Mouse (Mus musculus) gastrocnemius, postnatal 10 days (tissue): Measurements from ENCODE around the gene Slc38a2. TPM values are rescaled to one million over a fixed set of nuclear protein-coding genes. Genes with fewer than 3 reads are reported as not detected.

Source experiments
- DNase-seq: peaks from one replicate; pipeline ENCODE4 v3.0.0; 2021; ENCODE audit warnings: mixed read lengths
- total RNA-seq, 2 experiments: library from RNA; stranded (reverse); gene quantifications; 2 replicates each; pipeline ENCODE4 v1.2.3; 2021

The Slc38a2 gene
- total RNA-seq, 2 experiments from 2014 or later: 80.2 to 88.9 TPM

- DNase-seq: no peak
Observed at GRCm38 (mm10) chr15:96718466-96718865, 18.9 kb upstream of the Slc38a2 start.

DNA sequence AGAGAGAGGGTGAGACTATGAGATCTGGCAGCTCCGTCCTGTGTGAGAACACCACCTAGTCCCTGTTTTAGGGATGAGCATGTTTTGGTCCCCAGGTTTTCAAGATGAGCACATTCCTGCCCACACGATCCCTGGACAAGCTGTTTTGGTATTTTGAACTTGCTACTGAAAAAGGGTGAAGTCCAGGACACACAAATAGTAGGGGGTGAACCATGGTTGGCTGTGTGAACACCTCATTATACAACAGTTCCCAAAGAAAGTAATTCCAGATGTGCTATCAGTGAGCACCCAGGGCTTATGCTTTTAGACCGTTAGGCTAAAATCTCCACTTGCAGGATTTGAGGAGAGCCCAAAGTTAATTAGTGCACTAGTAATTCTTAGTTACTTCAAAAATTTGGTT, 17.7 kb upstream of the Slc38a2 start:
- DNase-seq: no peak

GRCm38 (mm10) chr15:96716371-96716770, 16.8 kb upstream of the Slc38a2 start:
- DNase-seq: no peak

DNA sequence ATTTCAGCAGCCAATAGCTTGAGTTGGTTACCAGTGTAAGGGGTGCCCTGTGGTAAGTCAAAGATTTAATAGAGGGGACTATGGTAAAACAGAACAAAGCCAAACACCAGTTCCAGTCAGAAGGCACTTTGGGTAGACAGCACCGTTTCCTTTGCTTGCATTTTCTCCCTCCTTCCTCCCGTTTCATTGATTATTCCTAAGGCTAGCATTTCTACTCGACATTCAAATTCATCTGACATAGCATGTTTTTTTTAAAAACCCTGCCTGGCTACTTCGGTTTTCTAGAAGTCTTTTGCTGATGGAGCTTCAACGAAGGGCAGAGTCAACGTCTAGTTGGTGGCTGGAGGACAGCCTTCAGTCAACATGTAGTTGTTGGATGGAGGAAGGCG, 16.2 kb upstream of the Slc38a2 start:
- DNase-seq: no peak

GRCm38 (mm10) chr15:96715079-96715691, 15.7 kb upstream of the Slc38a2 start:
- DNase-seq: no peak

GRCm38 (mm10) chr15:96714676-96715016, 15.1 kb upstream of the Slc38a2 start:
- DNase-seq: no peak

GRCm38 (mm10) chr15:96713758-96714675, 14.5 kb upstream of the Slc38a2 start:
- no peak for DNase-seq

DNA sequence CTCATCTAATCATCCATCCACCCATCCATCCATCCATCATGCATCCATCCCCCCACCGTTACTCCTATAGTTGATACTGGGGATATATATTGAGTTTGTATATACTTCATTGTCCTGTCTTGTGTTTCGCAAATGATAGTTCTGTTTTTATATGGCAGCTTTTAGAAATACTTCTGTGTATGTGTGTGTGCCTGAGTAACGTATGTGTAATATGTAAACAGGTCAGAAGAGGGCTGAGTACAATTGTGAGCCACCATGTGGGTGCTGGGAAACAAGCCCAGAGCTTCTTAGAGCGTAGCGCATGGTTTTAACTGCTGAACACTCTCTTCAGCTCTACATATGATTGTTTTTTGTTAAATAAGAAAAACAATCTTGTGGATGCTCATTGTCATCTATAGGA, 12.8 kb upstream of the Slc38a2 start:
- DNase-seq: no peak

- DNase-seq: no peak
Observed at GRCm38 (mm10) chr15:96711664-96712063, 12.1 kb upstream of the Slc38a2 start.

DNA sequence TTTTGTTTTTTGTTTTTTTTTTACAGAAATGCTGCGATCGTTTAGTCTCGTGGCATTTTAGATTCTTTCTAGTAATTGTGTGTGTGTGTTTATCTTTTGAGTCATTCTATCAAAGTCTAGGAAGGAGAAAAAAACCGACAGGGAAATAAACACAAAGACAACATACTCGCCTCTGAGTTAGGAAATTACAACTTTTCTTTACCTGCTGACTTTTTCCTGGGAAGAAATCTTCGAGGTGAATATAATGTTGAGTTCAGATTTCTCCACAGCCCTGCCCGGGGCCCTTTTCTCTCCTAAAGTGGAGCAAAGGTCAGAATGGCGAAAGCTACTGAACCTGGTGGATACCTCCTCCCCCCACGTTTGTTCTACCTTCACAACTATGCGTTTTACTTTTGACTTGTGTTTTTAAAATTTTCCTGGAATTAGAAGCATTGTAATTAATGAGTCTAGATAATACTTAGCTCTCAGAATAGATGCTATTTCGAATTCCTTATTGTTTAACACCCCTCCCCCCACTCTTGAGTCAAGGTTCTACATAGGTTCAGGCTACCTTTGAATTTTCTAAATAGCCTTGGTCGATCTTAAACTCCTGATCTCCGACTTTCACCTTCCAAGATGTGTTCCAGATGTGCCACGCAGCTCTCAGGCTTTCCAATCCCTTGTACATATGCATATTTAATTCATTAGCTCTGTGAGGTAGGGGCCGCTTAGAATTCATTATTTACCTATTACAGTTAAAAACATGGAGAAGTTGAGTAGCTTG, 11.0 kb upstream of the Slc38a2 start:
- no peak for DNase-seq

DNA sequence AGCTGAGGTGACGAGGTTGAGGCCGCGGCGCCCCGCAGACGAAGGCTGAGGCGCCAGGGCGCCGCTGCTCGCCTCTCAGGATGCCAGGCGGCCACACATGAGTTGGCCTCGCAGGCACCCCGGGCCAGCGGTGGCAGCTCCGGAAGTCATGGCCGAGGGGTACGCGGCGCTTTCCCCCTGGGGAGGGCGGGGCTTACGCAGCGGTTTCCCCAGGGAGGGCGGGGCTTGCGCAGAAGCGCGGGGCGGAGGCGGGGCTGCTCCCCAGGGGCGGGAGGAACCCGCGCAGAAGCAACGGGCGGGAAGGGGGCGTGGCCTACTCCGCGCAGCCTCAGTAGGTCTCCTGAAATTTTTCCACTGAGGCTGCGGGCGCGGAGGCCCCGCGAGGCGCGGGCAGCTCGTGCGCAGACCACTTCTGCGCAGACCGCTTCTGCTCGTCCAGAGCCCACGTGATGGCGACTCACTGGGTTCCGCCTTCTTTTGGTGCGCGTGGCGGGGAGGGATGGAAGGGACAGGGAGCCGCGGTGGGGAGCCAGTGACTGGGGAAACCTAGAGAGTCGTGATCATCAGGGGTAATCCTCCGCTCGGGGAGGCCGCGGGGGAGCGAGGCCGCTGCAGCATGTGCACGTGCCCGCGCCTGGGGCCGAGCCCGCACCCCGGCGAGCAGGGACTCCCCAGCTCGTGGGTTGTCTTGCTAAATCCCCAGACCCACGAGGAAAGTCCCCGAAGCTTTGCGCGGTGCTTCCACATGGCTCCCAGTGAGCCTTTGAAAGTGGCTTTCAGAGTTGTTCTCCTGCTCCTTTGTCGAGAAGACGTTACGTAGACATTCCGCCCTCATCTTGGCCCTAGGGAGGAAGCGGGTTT, 10.2 kb upstream of the Slc38a2 start:
- DNase-seq: peak; percentile 100

DNA sequence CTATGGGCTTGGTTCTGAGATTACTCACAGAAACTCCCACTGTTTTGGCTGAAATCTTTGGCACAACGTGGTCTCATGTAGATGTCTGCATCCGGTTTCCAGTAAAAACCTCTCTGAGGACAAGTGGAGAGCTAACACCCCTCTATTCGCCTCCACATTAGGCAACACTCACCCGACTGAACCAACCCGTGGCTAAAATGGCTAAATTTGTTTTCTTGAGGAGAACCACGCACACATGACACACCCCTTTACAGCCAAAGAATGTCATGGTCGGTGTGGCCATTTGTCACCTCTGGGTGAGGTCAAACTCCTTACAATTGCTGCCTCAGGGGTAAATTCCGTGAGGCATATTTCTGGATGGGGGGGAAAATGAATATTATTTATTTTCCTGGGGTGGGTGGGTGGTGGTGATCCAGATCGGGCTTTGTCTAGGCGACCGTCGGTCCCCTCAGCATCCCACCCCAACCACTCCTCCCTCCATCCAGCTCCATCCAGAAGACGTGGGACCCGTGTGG, 9.5 kb upstream of the Slc38a2 start:
- no peak for DNase-seq

- DNase-seq: no peak
Observed at GRCm38 (mm10) chr15:96708428-96708827, 8.9 kb upstream of the Slc38a2 start.

DNA sequence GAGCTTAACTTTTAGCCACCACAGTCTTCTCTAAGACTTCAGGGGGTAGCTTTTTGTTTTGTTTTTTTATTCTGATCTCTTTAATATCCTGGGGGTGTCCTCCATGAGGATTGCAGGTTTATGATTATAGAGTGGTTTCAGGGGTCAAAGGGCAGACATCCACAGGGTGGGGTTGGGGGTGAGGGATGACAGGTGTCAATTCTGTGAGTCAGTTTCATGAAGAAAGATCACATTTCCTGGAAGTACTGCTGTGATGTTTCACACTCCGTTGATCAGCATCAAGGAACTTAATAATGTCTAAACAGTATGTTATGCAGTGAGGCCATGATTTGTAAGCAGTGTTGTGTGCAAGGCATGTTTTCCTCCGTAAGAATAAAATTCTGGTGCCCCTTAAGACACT, 8.4 kb upstream of the Slc38a2 start:
- DNase-seq: no peak

- DNase-seq: no peak
Observed at GRCm38 (mm10) chr15:96702466-96703031, 3.0 kb upstream of the Slc38a2 start.

DNA sequence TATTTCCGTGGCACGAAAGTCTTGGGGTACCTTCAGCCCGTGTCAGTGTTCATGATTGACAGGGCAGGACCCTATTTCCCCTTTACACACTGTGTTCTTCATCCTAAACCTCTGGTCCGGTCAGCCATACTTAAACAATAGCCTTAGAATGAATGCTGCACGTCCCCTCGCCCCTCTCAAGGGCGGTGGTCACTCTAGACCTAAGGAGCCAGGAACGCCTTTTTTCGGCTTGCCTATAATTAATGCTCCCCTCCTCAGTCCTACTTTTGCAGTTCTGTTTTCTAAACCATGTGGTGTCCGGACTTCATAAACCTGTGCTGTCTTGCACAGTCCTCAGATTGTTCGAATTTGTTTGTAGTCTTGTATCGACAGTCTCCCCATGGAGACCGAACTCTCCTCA, 1.2 kb upstream of the Slc38a2 start:
- DNase-seq: no peak

GRCm38 (mm10) chr15:96698658-96699448, 677 bp downstream of the Slc38a2 start:
- DNase-seq: peak; percentile 86

GRCm38 (mm10) chr15:96697901-96698657, 1.5 kb downstream of the Slc38a2 start:
- DNase-seq: peak; percentile 40

DNA sequence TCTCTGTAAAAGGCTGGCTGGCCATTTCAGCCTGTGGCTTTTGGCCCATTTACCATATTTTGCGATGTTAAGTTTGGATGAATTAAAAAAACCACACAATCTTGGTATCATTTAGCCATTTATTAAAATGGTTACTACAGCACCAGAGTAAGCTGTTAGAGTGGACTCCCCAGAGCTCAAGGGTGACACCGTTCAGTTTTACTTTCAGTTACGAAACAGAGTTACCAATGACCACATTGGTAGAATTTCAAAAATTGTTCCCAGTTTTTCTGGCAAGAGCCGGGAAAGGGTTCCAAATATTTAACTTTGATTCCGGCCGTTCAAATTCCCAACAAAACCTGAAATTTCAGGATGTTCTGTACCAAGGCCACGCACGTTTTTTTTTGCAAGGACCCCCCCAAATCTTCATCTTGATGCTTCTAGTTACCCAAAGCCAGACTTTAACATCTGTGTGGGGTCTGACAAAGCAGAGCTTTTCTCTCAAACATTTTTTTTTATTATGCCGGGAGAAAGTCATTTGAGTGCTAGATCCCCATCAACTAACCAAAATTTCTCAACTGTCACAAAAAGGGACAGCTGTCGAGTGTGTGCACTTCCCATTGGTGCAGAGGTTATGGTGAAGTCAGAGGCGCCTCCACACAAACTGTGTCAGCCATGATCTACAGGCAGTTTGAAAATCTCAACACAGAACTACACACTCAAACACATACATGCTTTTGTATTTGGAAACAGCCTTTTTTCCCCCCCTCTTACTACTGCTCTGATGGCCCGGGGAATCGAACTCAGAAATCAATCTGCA, 2.8 kb downstream of the Slc38a2 start:
- DNase-seq: no peak
